In the genomic region with DNA sequence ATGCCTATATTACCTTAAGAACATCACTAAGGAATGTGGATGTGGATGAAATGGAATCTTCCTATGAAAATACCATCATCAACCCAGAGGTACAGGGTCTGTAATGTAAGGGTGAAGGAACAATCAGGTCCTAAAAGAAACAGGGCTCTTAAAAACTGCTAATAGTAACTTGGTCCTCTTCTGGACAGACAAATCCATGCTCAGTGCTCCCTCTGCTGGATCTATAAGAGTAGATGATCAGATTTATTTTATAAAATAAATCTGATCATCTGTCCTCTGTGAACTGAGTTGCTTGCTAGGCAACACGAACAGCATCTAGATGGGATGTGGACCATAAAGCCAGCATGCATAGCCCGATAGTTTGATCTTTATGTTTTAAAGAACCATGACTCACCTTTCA, we compare ENCODE assay signal across 16 mouse cellular contexts.
A peak's percentile ranks its signal among the peaks of the same experiment; 100 is the strongest.
DNase-seq lines count a peak whose midpoint lies in the region; ATAC-seq and TF ChIP-seq lines count a peak whose summit lies in the region.
"Had no signal": no experiment of that assay in that cellular context is flagged by ENCODE, and none has a peak within 500 bp of the region (broad histone marks: within the 10 kb centered on the region; RNA-seq: fewer than 3 reads in every experiment).

No protein-coding gene starts in this region.

- no peaks in the 10 kb centered on the region for H3K27me3 ChIP-seq in kidney, adult 2 months (replicated peaks; ENCODE audit: control insufficient read depth, insufficient read depth, low read length)
- no peaks in the 10 kb centered on the region for H3K27me3 ChIP-seq in midbrain, embryonic 15.5 days (replicated peaks)
- H3K27me3 ChIP-seq in midbrain, embryonic 13.5 days: no peaks in the 10 kb centered on the region
- H3K27me3 ChIP-seq: hindbrain, embryonic 15.5 days; liver, embryonic 13.5 days; neural tube, embryonic 15.5 days had no signal

- 0 out of 2 replicates have a peak, but pooled peaks have one; percentile 48 for ATAC-seq in midbrain, embryonic 15.5 days (replicated peaks)
- no peak for ATAC-seq in midbrain, embryonic 13.5 days
- ATAC-seq in frontal cortex, adult (ENCODE audit: low TSS enrichment): no peak; the same call in 1 of the 2 replicates

- H3K36me3 ChIP-seq in kidney, adult 2 months (ENCODE audit: control insufficient read depth, insufficient read depth, low read length): no peaks in the 10 kb centered on the region
- no peaks in the 10 kb centered on the region for H3K36me3 ChIP-seq in midbrain, embryonic 15.5 days (replicated peaks)
- H3K36me3 ChIP-seq in midbrain, embryonic 13.5 days: no peaks in the 10 kb centered on the region
- H3K36me3 ChIP-seq: forebrain, embryonic 10.5 days; hindbrain, embryonic 15.5 days; liver, embryonic 13.5 days; neural tube, embryonic 15.5 days had no signal

- TF ChIP-seq POLR2A in kidney, adult 2 months (IDR thresholded peaks at IDR 0.05; ENCODE audit: low read depth, low read length): no peak

- no peak overlapping the region for H3K9ac ChIP-seq in midbrain, embryonic 15.5 days
- no peak overlapping the region for H3K9ac ChIP-seq in midbrain, embryonic 13.5 days (replicated peaks)
- H3K9ac ChIP-seq: hindbrain, embryonic 15.5 days; liver, embryonic 13.5 days; neural tube, embryonic 15.5 days had no signal

- no peak overlapping the region for H3K4me2 ChIP-seq in midbrain, embryonic 15.5 days
- no peak overlapping the region for H3K4me2 ChIP-seq in midbrain, embryonic 13.5 days (replicated peaks)
- H3K4me2 ChIP-seq: hindbrain, embryonic 15.5 days; liver, embryonic 13.5 days; neural tube, embryonic 15.5 days had no signal

- DNase-seq in kidney, adult 2 months: peak; percentile 2
- no peak for DNase-seq in kidney, postnatal 4 days
- peak; percentile 56 for DNase-seq in brain, adult 2 months (ENCODE audit: low read depth, low spot score)
- DNase-seq in telencephalon, adult 2 months (ENCODE audit: low read depth, low spot score): peak; percentile 24
- no peak for DNase-seq in thymus, postnatal 36 days
- DNase-seq: heart, adult 18-20 months; layer of hippocampus, adult 9-11 months; liver, embryonic 13.5 days; right cerebral cortex, postnatal 4 days; thymus, adult 18-20 months had no signal

- 69% methylated on average over 2 of the region's 2 CpGs for WGBS in kidney, adult 2 months
- WGBS in midbrain, embryonic 15.5 days: 85% methylated on average over 2 of the region's 2 CpGs
- 83% methylated on average over 2 of the region's 2 CpGs for WGBS in midbrain, embryonic 13.5 days

- no peak overlapping the region for H3K27ac ChIP-seq in kidney, adult 2 months (ENCODE audit: insufficient read depth, low read depth, low read length)
- no peak overlapping the region for H3K27ac ChIP-seq in midbrain, embryonic 15.5 days
- H3K27ac ChIP-seq in midbrain, embryonic 13.5 days: no peak overlapping the region
- H3K27ac ChIP-seq: forebrain, embryonic 10.5 days; hindbrain, embryonic 15.5 days; liver, embryonic 13.5 days; neural tube, embryonic 15.5 days had no signal

- H3K4me3 ChIP-seq in kidney, adult 2 months (ENCODE audit: insufficient read depth, low read depth, low read length): no peak overlapping the region
- no peak overlapping the region for H3K4me3 ChIP-seq in midbrain, embryonic 15.5 days
- H3K4me3 ChIP-seq in midbrain, embryonic 13.5 days (replicated peaks): no peak overlapping the region
- H3K4me3 ChIP-seq: forebrain, embryonic 10.5 days; hindbrain, embryonic 15.5 days; liver, embryonic 13.5 days; neural tube, embryonic 15.5 days had no signal

- H3K9me3 ChIP-seq in midbrain, embryonic 15.5 days: no peaks in the 10 kb centered on the region
- H3K9me3 ChIP-seq in midbrain, embryonic 13.5 days: no peaks in the 10 kb centered on the region
- H3K9me3 ChIP-seq: forebrain, embryonic 10.5 days; hindbrain, embryonic 15.5 days; liver, embryonic 13.5 days; neural tube, embryonic 15.5 days had no signal

- no peak for TF ChIP-seq CTCF in kidney, adult 2 months (conservative IDR thresholded peaks at IDR 0.05; ENCODE audit: insufficient read depth, insufficient read length, low read depth, low read length)

- no peaks in the 10 kb centered on the region for H3K4me1 ChIP-seq in kidney, adult 2 months (ENCODE audit: control insufficient read depth, insufficient read depth, low read length)
- no peaks in the 10 kb centered on the region for H3K4me1 ChIP-seq in midbrain, embryonic 15.5 days
- H3K4me1 ChIP-seq in midbrain, embryonic 13.5 days (replicated peaks): no peaks in the 10 kb centered on the region
- H3K4me1 ChIP-seq: forebrain, embryonic 10.5 days; hindbrain, embryonic 15.5 days; liver, embryonic 13.5 days; neural tube, embryonic 15.5 days had no signal

Comparison
In these comparisons a context has a peak if more than half of its experiments do, and no peak if none do; other contexts are left out.
1. DNase-seq: peak in kidney, adult 2 months (single experiment), brain, adult 2 months (single experiment) and telencephalon, adult 2 months (single experiment); none in kidney, postnatal 4 days (0 of 2) and thymus, postnatal 36 days (0 of 2).